Mouse (Mus musculus) CH12.LX (cell line): ENCODE results near the gene Smg9. TPM values are rescaled to one million over a fixed set of nuclear protein-coding genes. Genes with fewer than 3 reads are reported as not detected.

Experiments
- DNase-seq: peaks from one replicate; pipeline ENCODE4 v3.0.0-alpha.2; 2013; ENCODE audit errors: extremely low read depth
- H3K27ac ChIP-seq: 2 replicates; pipeline ENCODE4 v1.5.1; 2012; ENCODE audit warnings: low read depth, mild to moderate bottlenecking, control low read depth, moderate library complexity; ENCODE audit not compliant: insufficient read depth
- H3K27me3 ChIP-seq: replicated peaks from 2 replicates; pipeline ENCODE3; 2012; ENCODE audit warnings: inconsistent platforms
- H3K36me3 ChIP-seq, 2 experiments: replicated peaks in 1 of 2; 2 replicates each; pipeline versions ENCODE3 to v1.6.1; 2012; ENCODE audit warnings: inconsistent platforms in 1 of 2, low read length in 1 of 2, mild to moderate bottlenecking in 1 of 2, mixed read lengths in 1 of 2, moderate library complexity in 1 of 2; ENCODE audit not compliant: control insufficient read depth in 1 of 2, insufficient read depth in 1 of 2
- H3K4me1 ChIP-seq, 2 experiments: 2 replicates each; pipeline ENCODE4 v1.6.1; 2012; ENCODE audit warnings: inconsistent platforms in 1 of 2, moderate library complexity in 1 of 2; ENCODE audit not compliant: insufficient read depth in 2 of 2, control insufficient read depth in 1 of 2
- H3K4me2 ChIP-seq: 2 replicates; pipeline ENCODE4 v1.6.1; 2012; ENCODE audit warnings: low read depth, mild to moderate bottlenecking, control low read depth; ENCODE audit not compliant: poor library complexity, insufficient read depth, severe bottlenecking
- H3K4me3 ChIP-seq, 3 experiments: fragments of 150-350 bp in 1 of 3; sonication (generic) in 1 of 3; replicated peaks in 1 of 3; 2 replicates each; pipeline versions ENCODE3 to v1.5.1; 2011 to 2012; ENCODE audit warnings: low read depth in 2 of 3, low read length in 2 of 3, mild to moderate bottlenecking in 2 of 3, moderate library complexity in 2 of 3, control low read depth in 1 of 3, improper control_type of control experiment in 1 of 3, inconsistent platforms in 1 of 3, mixed read lengths in 1 of 3; ENCODE audit not compliant: poor library complexity in 1 of 3
- H3K79me2 ChIP-seq: replicated peaks from 2 replicates; pipeline ENCODE4 v1.6.1; 2012; ENCODE audit warnings: mild to moderate bottlenecking, moderate library complexity; ENCODE audit not compliant: control insufficient read depth, poor library complexity, insufficient read depth, severe bottlenecking; ENCODE audit errors: extremely low read depth
- H3K9ac ChIP-seq: 2 replicates; pipeline ENCODE4 v1.6.1; 2012; ENCODE audit warnings: low read depth, mild to moderate bottlenecking, control low read depth, moderate library complexity; ENCODE audit not compliant: insufficient read depth
- H3K9me3 ChIP-seq: replicated peaks from 2 replicates; pipeline ENCODE3; 2012; ENCODE audit warnings: low read length, inconsistent platforms, mixed read lengths
- BHLHE40 ChIP-seq: IDR thresholded peaks from 2 replicates; pipeline ENCODE4 v1.6.1; 2011; ENCODE audit warnings: mild to moderate bottlenecking, low read depth, low read length, improper control_type of control experiment
- CHD1 ChIP-seq: IDR thresholded peaks from 2 replicates; pipeline ENCODE4 v1.6.1; 2012; ENCODE audit warnings: low read depth, low read length, improper control_type of control experiment, inconsistent platforms
- CTCF ChIP-seq, 2 experiments: IDR thresholded peaks in 1 of 2; conservative IDR thresholded peaks in 1 of 2; 2 replicates each; pipeline ENCODE4 v1.5.1; 2011 to 2012; ENCODE audit warnings: low read depth in 2 of 2, low read length in 2 of 2, improper control_type of control experiment in 1 of 2, inconsistent platforms in 1 of 2, mild to moderate bottlenecking in 1 of 2, moderate library complexity in 1 of 2
- E2F4 ChIP-seq: IDR thresholded peaks from 2 replicates; pipeline ENCODE4 v1.6.1; 2011; ENCODE audit warnings: low read depth, low read length, improper control_type of control experiment; ENCODE audit not compliant: insufficient replicate concordance
- EP300 ChIP-seq: IDR thresholded peaks from 2 replicates; pipeline ENCODE4 v1.6.1; 2011; ENCODE audit warnings: low read length, improper control_type of control experiment
- ETS1 ChIP-seq: conservative IDR thresholded peaks from 2 replicates; pipeline ENCODE4 v1.6.1; 2012; ENCODE audit warnings: low read depth, mild to moderate bottlenecking, inconsistent platforms, low read length, improper control_type of control experiment, moderate library complexity
- HCFC1 ChIP-seq: IDR thresholded peaks from 2 replicates; pipeline ENCODE4 v1.6.1; 2012; ENCODE audit warnings: low read depth, mild to moderate bottlenecking, inconsistent platforms, low read length, improper control_type of control experiment
- IRF4 ChIP-seq: IDR thresholded peaks from 2 replicates; pipeline ENCODE4 v1.6.1; 2014; ENCODE audit warnings: low read depth, mild to moderate bottlenecking, inconsistent platforms, low read length, improper control_type of control experiment
- JUN ChIP-seq: IDR thresholded peaks from 2 replicates; pipeline ENCODE4 v1.6.1; 2011; ENCODE audit warnings: low read depth, mild to moderate bottlenecking, low read length, improper control_type of control experiment, moderate library complexity; ENCODE audit not compliant: insufficient read depth
- JUND ChIP-seq: conservative IDR thresholded peaks from 2 replicates; pipeline ENCODE4 v1.6.1; 2011; ENCODE audit warnings: low read depth, low read length, improper control_type of control experiment
- KAT2A ChIP-seq: IDR thresholded peaks from 2 replicates; pipeline ENCODE4 v1.6.1; 2012; ENCODE audit warnings: low read length, improper control_type of control experiment, inconsistent platforms; ENCODE audit not compliant: insufficient replicate concordance
- MAX ChIP-seq: IDR thresholded peaks from 2 replicates; pipeline ENCODE4 v1.6.1; 2011; ENCODE audit warnings: low read length, improper control_type of control experiment
- MEF2A ChIP-seq: IDR thresholded peaks from 2 replicates; pipeline ENCODE4 v1.6.1; 2014; ENCODE audit warnings: low read depth, mild to moderate bottlenecking, inconsistent platforms, low read length, improper control_type of control experiment, borderline replicate concordance
- MXI1 ChIP-seq: IDR thresholded peaks from 2 replicates; pipeline ENCODE4 v1.6.1; 2011; ENCODE audit warnings: mild to moderate bottlenecking, low read depth, low read length, improper control_type of control experiment
- MYC ChIP-seq: IDR thresholded peaks from 2 replicates; pipeline ENCODE4 v1.6.1; 2011; ENCODE audit warnings: low read depth, mild to moderate bottlenecking, improper control_type of control experiment, low read length
- NELFE ChIP-seq: IDR thresholded peaks from 2 replicates; pipeline ENCODE4 v1.6.1; 2011; ENCODE audit warnings: low read depth, low read length, improper control_type of control experiment
- NRF1 ChIP-seq: IDR thresholded peaks from 2 replicates; pipeline ENCODE4 v1.6.1; 2014; ENCODE audit warnings: low read depth, mild to moderate bottlenecking, inconsistent platforms, low read length, improper control_type of control experiment, moderate library complexity
- PAX5 ChIP-seq: IDR thresholded peaks from 2 replicates; pipeline ENCODE4 v1.6.1; 2012; ENCODE audit warnings: low read length, inconsistent platforms, mixed read lengths
- POLR2A ChIP-seq: IDR thresholded peaks from 2 replicates; pipeline ENCODE4 v1.6.1; 2011; ENCODE audit warnings: low read depth, mild to moderate bottlenecking, improper control_type of control experiment, low read length
- POLR2AphosphoS2 ChIP-seq: IDR thresholded peaks from 2 replicates; pipeline ENCODE4 v1.6.1; 2011; ENCODE audit warnings: low read depth, low read length, improper control_type of control experiment
- RAD21 ChIP-seq: IDR thresholded peaks from 2 replicates; pipeline ENCODE4 v1.6.1; 2011; ENCODE audit warnings: low read depth, mild to moderate bottlenecking, low read length, improper control_type of control experiment, moderate library complexity
- RCOR1 ChIP-seq: conservative IDR thresholded peaks from 2 replicates; pipeline ENCODE4 v1.6.1; 2012; ENCODE audit warnings: low read depth, mild to moderate bottlenecking, inconsistent platforms, low read length, improper control_type of control experiment
- SMC3 ChIP-seq: IDR thresholded peaks from 2 replicates; pipeline ENCODE4 v1.6.1; 2011; ENCODE audit warnings: low read depth, low read length, improper control_type of control experiment
- TBP ChIP-seq: conservative IDR thresholded peaks from 2 replicates; pipeline ENCODE4 v1.6.1; 2011; ENCODE audit warnings: low read depth, low read length, improper control_type of control experiment
- UBTF ChIP-seq: IDR thresholded peaks from 2 replicates; pipeline ENCODE4 v1.6.1; 2012; ENCODE audit warnings: low read depth, mild to moderate bottlenecking, inconsistent platforms, low read length, improper control_type of control experiment, moderate library complexity
- USF1 ChIP-seq: IDR thresholded peaks from 2 replicates; pipeline ENCODE4 v1.6.1; 2014; ENCODE audit warnings: low read depth, mild to moderate bottlenecking, inconsistent platforms, low read length, improper control_type of control experiment
- ZC3H11A ChIP-seq: IDR thresholded peaks from 2 replicates; pipeline ENCODE4 v1.6.1; 2012; ENCODE audit warnings: low read depth, mild to moderate bottlenecking, inconsistent platforms, low read length, improper control_type of control experiment
- ZKSCAN1 ChIP-seq: IDR thresholded peaks from 2 replicates; pipeline ENCODE4 v1.6.1; 2012; ENCODE audit warnings: low read depth, inconsistent platforms, low read length, improper control_type of control experiment, borderline replicate concordance
- ZNF384 ChIP-seq: IDR thresholded peaks from 2 replicates; pipeline ENCODE4 v1.6.1; 2012; ENCODE audit warnings: low read depth, low read length, improper control_type of control experiment, inconsistent platforms
- dilution Hi-C: fragments of 300-500 bp; cut with MboI; formaldehyde crosslinking; loops from 2 replicates; pipeline ENCODE4 v1.14.3; 2020; ENCODE audit warnings: low sequenced_read_pairs; ENCODE audit not compliant: extremely low pct_unique_long_range_greater_than_20kb, extremely low pct_ligation_motif_present
- in situ Hi-C: fragments of 300-500 bp; cut with MboI; formaldehyde crosslinking; loops from 3 replicates; pipeline ENCODE4 v1.14.3; 2019; ENCODE audit warnings: low sequenced_read_pairs, low pct_ligation_motif_present, low pct_unique_long_range_greater_than_20kb, mixed read lengths
- polyA plus RNA-seq: library from polyadenylated mRNA; unstranded; fragments of >175 nt; gene quantifications from 2 replicates; pipeline ENCODE4 v1.2.1, GENCODE M21; 2012; ENCODE audit warnings: low read depth; ENCODE audit not compliant: insufficient read length
- total RNA-seq, 2 experiments: library from RNA; depleted of rRNA; stranded (reverse); fragments of 300-350 nt in 1 of 2; fragments of >200 nt in 1 of 2; gene quantifications; 2 replicates each; pipeline ENCODE4 v1.2.3; 2012 to 2014

The Smg9 gene
- total and polyA plus RNA-seq, 3 experiments = 19.9 to 26.8 (median 20.5) TPM

- Histone ChIP-seq H3K4me2 (no peak overlapping the region), H3K36me3 (peaks cover 26 to 83% of the 10 kb centered on the region in 2 experiments), H3K27ac (no peak overlapping the region), H3K27me3 (no peaks in the 10 kb centered on the region), H3K9ac (no peak overlapping the region), H3K4me1 (peaks cover 0 to 8% of the 10 kb centered on the region in 2 experiments; a peak in 1 of 4 replicates), H3K4me3 (no peak overlapping the region), H3K79me2 (no peaks in the 10 kb centered on the region), H3K9me3 (peaks cover 5% of the 10 kb centered on the region)
- in situ Hi-C loops = no loop called here
- dilution Hi-C loops = no loop called here
- no peak for DNase-seq
- TF ChIP-seq TBP (no peak), IRF4 (no peak), SMC3 (no peak), NELFE (no peak), JUN (no peak), E2F4 (no peak), CHD1 (no peak), ZNF384 (no peak), NRF1 (no peak), POLR2A (no peak), BHLHE40 (no peak), KAT2A (no peak), MYC (no peak), UBTF (no peak), EP300 (no peak), HCFC1 (no peak), MXI1 (no peak), PAX5 (no peak), USF1 (no peak)
Measured at GRCm38 (mm10) chr7:24410123-24410522, 10.7 kb downstream of the Smg9 start.

- Histone ChIP-seq H3K27ac (no peak overlapping the region), H3K4me2 (no peak overlapping the region), H3K27me3 (no peaks in the 10 kb centered on the region), H3K9me3 (peaks cover 5% of the 10 kb centered on the region), H3K4me1 (peaks cover 0 to 8% of the 10 kb centered on the region in 2 experiments; a peak in 1 of 4 replicates), H3K9ac (no peak overlapping the region), H3K4me3 (no peak overlapping the region), H3K36me3 (peaks cover 23 to 83% of the 10 kb centered on the region in 2 experiments), H3K79me2 (no peaks in the 10 kb centered on the region)
- dilution Hi-C loops (no loop called here), in situ Hi-C loops (no loop called here)
- no peak for DNase-seq
- TF ChIP-seq RAD21 (no peak), USF1 (no peak), ZKSCAN1 (no peak), MEF2A (no peak), UBTF (no peak), RCOR1 (no peak), MAX (no peak), CTCF (conservative IDR thresholded peaks at IDR 0.05 in 1 of 2, IDR thresholded peaks at IDR 0.05 in 1 of 2; ENCODE audit: low read depth in 2 of 2, low read length in 2 of 2) (no peak), E2F4 (no peak), MYC (no peak), BHLHE40 (no peak), IRF4 (no peak), POLR2A (no peak), SMC3 (no peak), KAT2A (no peak), JUND (no peak), ETS1 (no peak), EP300 (no peak), POLR2AphosphoS2 (no peak), ZC3H11A (no peak)
Measured at GRCm38 (mm10) chr7:24410831-24411230, 11.4 kb downstream of the Smg9 start.
